Mouse (Mus musculus) brown adipose tissue, adult 24 weeks (tissue): ENCODE measurements around the gene Tex13c2. TPM values are rescaled to one million over a fixed set of nuclear protein-coding genes. Genes with fewer than 3 reads are reported as not detected.

ENCODE experiments used
- polyA plus RNA-seq: library from polyadenylated mRNA; stranded (reverse); fragments of >200 nt; gene quantifications from 2 replicates; pipeline ENCODE4 v1.2.4, GENCODE M21; 2012; ENCODE audit not compliant: missing spikeins, insufficient read depth, insufficient read length

Tex13c2 gene
- polyA plus RNA-seq, 1 experiment, result not detected

Other genes starting within 250 kb of the Tex13c2 start
- gene Sh2d1a, start 12.8 kb downstream of the Tex13c2 start, polyA plus RNA-seq, result not detected in 2 replicates